ENCODE assay signal across 8 mouse cellular contexts in the genomic region with DNA sequence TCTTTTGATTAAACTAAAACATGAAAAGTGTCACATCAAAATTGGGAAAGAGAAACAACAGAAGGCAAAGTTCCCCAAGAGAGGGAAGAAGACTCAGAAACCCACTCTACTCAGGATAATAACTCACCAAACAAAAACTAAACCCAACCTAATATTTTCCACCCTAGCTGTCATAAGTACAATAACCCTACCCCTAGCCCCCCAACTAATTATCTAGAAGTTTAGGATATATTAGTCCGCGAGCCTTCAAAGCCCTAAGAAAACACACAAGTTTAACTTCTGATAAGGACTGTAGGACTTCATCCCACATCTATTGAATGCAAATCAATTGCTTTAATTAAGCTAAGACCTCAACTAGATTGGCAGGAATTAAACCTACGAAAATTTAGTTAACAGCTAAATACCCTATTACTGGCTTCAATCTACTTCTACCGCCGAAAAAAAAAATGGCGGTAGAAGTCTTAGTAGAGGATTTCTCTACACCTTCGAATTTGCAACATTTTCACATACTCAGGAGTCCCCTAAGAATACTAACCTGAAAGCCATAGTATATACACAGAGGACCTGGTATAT.
DNase-seq lines count a peak whose midpoint lies in the region; ATAC-seq and TF ChIP-seq lines count a peak whose summit lies in the region.
"Not testable (repeated sequence)": the region's sequence is repeated elsewhere in the genome, so short reads cannot be mapped to it uniquely, and the experiment has no call there.

No protein-coding gene starts in this region.

- WGBS in embryonic facial prominence, embryonic 11.5 days: 93% methylated on average over 6 of the region's 7 CpGs
- WGBS in forebrain, embryonic 15.5 days: 90% methylated on average over 7 of the region's 7 CpGs
- 83% methylated on average over 6 of the region's 7 CpGs for WGBS in heart, postnatal 0 days
- 85% methylated on average over 6 of the region's 7 CpGs for WGBS in intestine, embryonic 15.5 days
- 96% methylated on average over 6 of the region's 7 CpGs for WGBS in limb, embryonic 15.5 days
- WGBS in lung, postnatal 0 days: 90% methylated on average over 6 of the region's 7 CpGs

- ATAC-seq in embryonic facial prominence, embryonic 11.5 days (replicated peaks; ENCODE audit: insufficient number of reproducible peaks, low FRiP score, low TSS enrichment, low read depth): peak; percentile 100
- ATAC-seq in forebrain, embryonic 15.5 days (replicated peaks): peak; percentile 100
- ATAC-seq in heart, postnatal 0 days (ENCODE audit: insufficient read depth, low read depth): peak; percentile 100
- ATAC-seq in intestine, embryonic 15.5 days: peak; percentile 100
- ATAC-seq in limb, embryonic 15.5 days (ENCODE audit: insufficient number of reproducible peaks, low FRiP score, low TSS enrichment, low read depth): peak; percentile 100
- peak; percentile 100 for ATAC-seq in lung, postnatal 0 days
- ATAC-seq in monocyte, adult 5-6 weeks (replicated peaks; ENCODE audit: insufficient number of reproducible peaks, low FRiP score, low TSS enrichment, poor library complexity, severe bottlenecking): peak; percentile 100

- not testable (repeated sequence) for TF ChIP-seq EP300 in heart, postnatal 0 days (IDR thresholded peaks at IDR 0.05; ENCODE audit: low read depth); lung, postnatal 0 days (IDR thresholded peaks at IDR 0.05)

- H3K36me3 ChIP-seq in embryonic facial prominence, embryonic 11.5 days (replicated peaks; ENCODE audit: control insufficient read depth, insufficient read depth, low read depth, low read length); forebrain, embryonic 15.5 days; heart, postnatal 0 days (replicated peaks; ENCODE audit: control insufficient read depth, insufficient read depth, low read length); intestine, embryonic 15.5 days; limb, embryonic 15.5 days; lung, postnatal 0 days (ENCODE audit: insufficient read depth, low read length): not testable (repeated sequence)

- H3K9ac ChIP-seq in embryonic facial prominence, embryonic 11.5 days (replicated peaks; ENCODE audit: low read length); forebrain, embryonic 15.5 days (replicated peaks); heart, postnatal 0 days (replicated peaks; ENCODE audit: low read depth, low read length); intestine, embryonic 15.5 days; limb, embryonic 15.5 days; lung, postnatal 0 days (replicated peaks; ENCODE audit: low read depth): not testable (repeated sequence)

- not testable (repeated sequence) for H3K27ac ChIP-seq in embryonic facial prominence, embryonic 11.5 days (replicated peaks; ENCODE audit: low read depth, low read length); forebrain, embryonic 15.5 days (replicated peaks); heart, postnatal 0 days (ENCODE audit: low read depth); intestine, embryonic 15.5 days; limb, embryonic 15.5 days; lung, postnatal 0 days (ENCODE audit: low read length)

- peak; percentile 61 for DNase-seq in 3T3-L1 (ENCODE audit: low read depth, low spot score)
- DNase-seq in embryonic facial prominence, embryonic 11.5 days (ENCODE audit: low spot score); heart, postnatal 0 days (ENCODE audit: low spot score); lung, postnatal 0 days (ENCODE audit: low spot score): not testable (repeated sequence)

- not testable (repeated sequence) for H3K27me3 ChIP-seq in embryonic facial prominence, embryonic 11.5 days (ENCODE audit: control insufficient read depth, insufficient read depth, low read length); forebrain, embryonic 15.5 days; heart, postnatal 0 days (ENCODE audit: control insufficient read depth, insufficient read depth, low read length); intestine, embryonic 15.5 days (replicated peaks); limb, embryonic 15.5 days; lung, postnatal 0 days (replicated peaks; ENCODE audit: insufficient read depth, low read length)

- TF ChIP-seq CTCF in heart, postnatal 0 days (IDR thresholded peaks at IDR 0.05; ENCODE audit: low read depth); lung, postnatal 0 days (IDR thresholded peaks at IDR 0.05): not testable (repeated sequence)

- H3K4me1 ChIP-seq in embryonic facial prominence, embryonic 11.5 days (ENCODE audit: control insufficient read depth, insufficient read depth, low read length); forebrain, embryonic 15.5 days; heart, postnatal 0 days (ENCODE audit: control insufficient read depth, insufficient read depth); intestine, embryonic 15.5 days (replicated peaks); limb, embryonic 15.5 days; lung, postnatal 0 days (ENCODE audit: insufficient read depth, low read depth, low read length): not testable (repeated sequence)

- H3K4me2 ChIP-seq in embryonic facial prominence, embryonic 11.5 days (ENCODE audit: low read depth, low read length); forebrain, embryonic 15.5 days (replicated peaks); heart, postnatal 0 days (ENCODE audit: low read depth, low read length); intestine, embryonic 15.5 days (replicated peaks); limb, embryonic 15.5 days; lung, postnatal 0 days (replicated peaks; ENCODE audit: low read depth, low read length): not testable (repeated sequence)

- not testable (repeated sequence) for H3K4me3 ChIP-seq in embryonic facial prominence, embryonic 11.5 days (ENCODE audit: low read depth, low read length); forebrain, embryonic 15.5 days; heart, postnatal 0 days (ENCODE audit: low read depth, low read length); intestine, embryonic 15.5 days (replicated peaks); limb, embryonic 15.5 days; lung, postnatal 0 days (ENCODE audit: low read depth, low read length)

- not testable (repeated sequence) for H3K9me3 ChIP-seq in embryonic facial prominence, embryonic 11.5 days (replicated peaks; ENCODE audit: control insufficient read depth, low read length); forebrain, embryonic 15.5 days; heart, postnatal 0 days (replicated peaks; ENCODE audit: control insufficient read depth, low read length); intestine, embryonic 15.5 days; limb, embryonic 15.5 days; lung, postnatal 0 days (ENCODE audit: low read length)
